Mouse (Mus musculus) liver, postnatal 0 days (tissue): ENCODE results near the gene Cs. TPM values are rescaled to one million over a fixed set of nuclear protein-coding genes. Genes with fewer than 3 reads are reported as not detected.

Experiments used
- ATAC-seq: fragments of 200-750 bp; cut with Nextera tagmentation; 2 replicates; pipeline ENCODE4 v1.8.0; 2017; ENCODE audit warnings: mild to moderate bottlenecking, moderate library complexity
- DNase-seq: peaks from one replicate; pipeline ENCODE4 v3.0.0-alpha.2; 2016
- H3K27ac ChIP-seq: fragments of 300-500 bp; sonication (generic); 2 replicates; pipeline ENCODE4 v1.5.1; 2014; ENCODE audit warnings: antibody characterized with exemption, moderate library complexity, mild to moderate bottlenecking, low read depth
- H3K27me3 ChIP-seq: fragments of 300-500 bp; sonication (generic); 2 replicates; pipeline ENCODE4 v1.6.1; 2014; ENCODE audit warnings: low read length, control low read depth, mixed read lengths; ENCODE audit not compliant: insufficient read depth
- H3K36me3 ChIP-seq: fragments of 300-500 bp; sonication (generic); replicated peaks from 2 replicates; pipeline ENCODE4 v1.6.1; 2014; ENCODE audit warnings: mild to moderate bottlenecking, control low read depth, low read length, moderate library complexity, mixed read lengths; ENCODE audit not compliant: insufficient read depth
- H3K4me1 ChIP-seq: fragments of 300-500 bp; sonication (generic); 2 replicates; pipeline ENCODE4 v1.6.1; 2014; ENCODE audit warnings: antibody characterized with exemption, mild to moderate bottlenecking, control low read depth; ENCODE audit not compliant: insufficient read depth
- H3K4me2 ChIP-seq: fragments of 300-500 bp; sonication (generic); 2 replicates; pipeline ENCODE4 v1.6.1; 2014; ENCODE audit warnings: low read depth, mild to moderate bottlenecking, low read length, moderate library complexity, mixed read lengths
- H3K4me3 ChIP-seq: fragments of 300-500 bp; sonication (generic); 2 replicates; pipeline ENCODE4 v1.5.1; 2014; ENCODE audit warnings: low read depth, low read length
- H3K9ac ChIP-seq: fragments of 300-500 bp; sonication (generic); replicated peaks from 2 replicates; pipeline ENCODE4 v1.6.1; 2014; ENCODE audit warnings: mild to moderate bottlenecking, moderate library complexity
- H3K9me3 ChIP-seq: fragments of 300-500 bp; sonication (generic); 2 replicates; pipeline ENCODE4 v1.6.1; 2016; ENCODE audit warnings: mild to moderate bottlenecking, control low read depth, low read length, mixed read lengths
- CTCF ChIP-seq: sonication (generic); IDR thresholded peaks from 2 replicates; pipeline ENCODE4 v1.5.1; 2016; ENCODE audit warnings: antibody characterized with exemption, low read depth
- WGBS: fragments of 180-500 bp; shearing (Covaris S2); extraction: QIAGEN DNeasy Blood & Tissue Kit; methylation state at CpG from one replicate; pipeline ENCODE4 v1.1.7; 2014; ENCODE audit not compliant: insufficient replicate concordance; 5-methylcytosine and 5-hydroxymethylcytosine counted together
- microRNA-seq: library from miRNA; unstranded; fragments of <30 nt; microRNA quantifications from one replicate; pipeline ENCODE4, GENCODE M21; 2016
- polyA plus RNA-seq: library from polyadenylated mRNA; unstranded; fragments of >200 nt; fragmentation: Nextera tagmentation; extraction: Ambion mirVana; gene quantifications from 2 replicates; pipeline ENCODE4 v1.2.1, GENCODE M21; 2015

Gene Cs
- polyA plus RNA-seq, 1 experiment from 2014 or later: 51.4 TPM

DNA sequence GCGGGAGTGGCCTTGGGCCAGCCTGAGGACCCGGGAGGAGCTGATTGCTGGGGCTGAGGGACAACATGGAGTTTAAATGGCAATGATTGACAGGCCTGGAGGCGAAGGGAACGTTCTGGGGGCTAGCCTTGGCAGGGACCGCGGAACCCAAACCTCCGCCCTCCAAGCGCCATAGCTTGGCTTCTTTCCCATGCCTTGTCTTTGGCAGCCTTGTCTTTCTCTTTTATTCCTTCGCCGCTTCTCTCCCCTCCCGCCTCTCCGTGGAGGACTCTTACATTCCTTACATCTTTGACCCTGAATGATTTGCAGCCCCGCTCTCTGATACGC lies 74.5 kb downstream of the Cs start:
- Histone ChIP-seq H3K9ac (peak overlapping the region; percentile 82), H3K4me2 (peak overlapping the region; percentile 94), H3K36me3 (peaks cover 21% of the 10 kb centered on the region), H3K27ac (peak overlapping the region; percentile 86; the same call in 1 of the 2 replicates), H3K4me3 (peak overlapping the region; percentile 78), H3K9me3 (no peaks in the 10 kb centered on the region), H3K27me3 (no peaks in the 10 kb centered on the region), H3K4me1 (peaks cover 30% of the 10 kb centered on the region)
- DNase-seq: no peak
- ATAC-seq: no peak
- WGBS: 3% methylated on average over 14 of the region's 14 CpGs
- TF ChIP-seq CTCF: no peak

Small RNAs within 50 kb of the gene (microRNA-seq; reads per million reads assigned to microRNA genes)
- gene Gm25361 (not detected), gene Gm26308 (not detected), gene Mir6914 (not detected), gene Mir6915 (1.2 reads per million)

Other genes starting within 250 kb of the Cs start
- 4.3 and 5.4 TPM in 2 replicates for gene Baz2a, start 246.2 kb upstream of the Cs start, polyA plus RNA-seq
- 4.5 TPM in 2 replicates for gene Rbms2, start 157.4 kb upstream of the Cs start, polyA plus RNA-seq
- 48.8 and 67.3 TPM in 2 replicates for gene Gls2, start 143.3 kb upstream of the Cs start, polyA plus RNA-seq
- 54.0 and 61.1 TPM in 2 replicates for gene Spryd4, start 125.9 kb upstream of the Cs start, polyA plus RNA-seq
- not detected in 2 replicates for gene Mip, start 111.9 kb upstream of the Cs start, polyA plus RNA-seq
- gene Timeless, start 105.7 kb upstream of the Cs start, polyA plus RNA-seq: 15.1 and 18.5 TPM in 2 replicates
- 41.8 and 42.4 TPM in 2 replicates for gene Apon, start 83.6 kb upstream of the Cs start, polyA plus RNA-seq
- 1,289 and 1,338 TPM in 2 replicates for gene Apof, start 69.1 kb upstream of the Cs start, polyA plus RNA-seq
- gene Stat2, start 67.2 kb upstream of the Cs start, polyA plus RNA-seq: 11.3 and 12.1 TPM in 2 replicates
- not detected in 2 replicates for gene Il23a, start 39.0 kb upstream of the Cs start, polyA plus RNA-seq
- gene Pan2, start 34.4 kb upstream of the Cs start, polyA plus RNA-seq: 9.2 and 10.2 TPM in 2 replicates
- 110 and 121 TPM in 2 replicates for gene Cnpy2, start 15.3 kb upstream of the Cs start, polyA plus RNA-seq
- 8.5 and 11.2 TPM in 2 replicates for gene Coq10a, start 31.3 kb downstream of the Cs start, polyA plus RNA-seq
- 2.0 and 2.7 TPM in 2 replicates for gene Ankrd52, start 39.4 kb downstream of the Cs start, polyA plus RNA-seq
- 59.0 and 64.1 TPM in 2 replicates for gene Slc39a5, start 63.5 kb downstream of the Cs start, polyA plus RNA-seq
- gene Nabp2, start 73.8 kb downstream of the Cs start, polyA plus RNA-seq: 33.7 and 33.8 TPM in 2 replicates
- gene Rnf41, start 73.9 kb downstream of the Cs start, polyA plus RNA-seq: 7.2 and 7.3 TPM in 2 replicates
- gene Smarcc2, start 121.5 kb downstream of the Cs start, polyA plus RNA-seq: 13.4 and 14.7 TPM in 2 replicates
- 437 and 442 TPM in 2 replicates for gene Myl6, start 156.4 kb downstream of the Cs start, polyA plus RNA-seq
- 1.5 and 1.7 TPM in 2 replicates for gene Myl6b, start 161.0 kb downstream of the Cs start, polyA plus RNA-seq
- gene Esyt1, start 188.1 kb downstream of the Cs start, polyA plus RNA-seq: 6.6 and 7.6 TPM in 2 replicates
- 5.0 and 5.4 TPM in 2 replicates for gene Zc3h10, start 210.0 kb downstream of the Cs start, polyA plus RNA-seq
- gene Rpl41, start 211.6 kb downstream of the Cs start, polyA plus RNA-seq: 2,058 and 2,065 TPM in 2 replicates
- 81.9 and 85.1 TPM in 2 replicates for gene Pa2g4, start 228.3 kb downstream of the Cs start, polyA plus RNA-seq